Mouse (Mus musculus) CD4-positive, CD25-positive, alpha-beta regulatory T cell, adult 2 months (primary cell): ENCODE measurements around the gene AC141477.1.
A peak's percentile ranks its signal among the peaks of the same experiment; 100 is the strongest.

Source experiments
- DNase-seq: peaks from one replicate; pipeline ENCODE4 v3.0.0-alpha.2; 2012; ENCODE audit warnings: low read depth, low spot score

The AC141477.1 gene

GRCm38 (mm10) chr10:76440281-76440680 is at the start of gene AC141477.1:
TSS of gene AC141477.1 (minus strand) at chr10:76440444.
- peak; percentile 11 for DNase-seq

DNA sequence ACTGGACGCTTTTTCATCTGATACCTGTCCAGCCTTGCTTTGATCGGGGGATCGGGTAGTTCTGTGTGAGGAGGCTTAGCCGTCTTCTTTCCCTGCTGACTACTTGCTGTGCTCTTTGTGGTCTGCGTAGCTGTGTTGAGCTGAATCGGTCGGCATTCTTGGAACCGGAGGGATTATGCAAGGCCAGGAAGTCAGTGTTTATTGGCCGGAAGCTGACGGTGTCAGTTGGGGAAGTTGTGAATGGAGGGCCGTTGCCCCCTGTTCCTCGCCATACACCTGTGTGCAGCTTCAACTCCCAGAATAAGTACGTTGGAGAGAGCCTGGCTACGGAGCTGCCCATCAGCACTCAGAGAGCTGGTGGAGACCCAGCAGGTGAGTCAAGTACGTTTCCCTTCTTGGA is 49.0 kb upstream of the AC141477.1 start:
- DNase-seq = no peak

GRCm38 (mm10) chr10:76488265-76488664 is 48.0 kb upstream of the AC141477.1 start:
- DNase-seq = no peak

- DNase-seq = no peak
Measured at GRCm38 (mm10) chr10:76486302-76486701, 46.1 kb upstream of the AC141477.1 start.

DNA sequence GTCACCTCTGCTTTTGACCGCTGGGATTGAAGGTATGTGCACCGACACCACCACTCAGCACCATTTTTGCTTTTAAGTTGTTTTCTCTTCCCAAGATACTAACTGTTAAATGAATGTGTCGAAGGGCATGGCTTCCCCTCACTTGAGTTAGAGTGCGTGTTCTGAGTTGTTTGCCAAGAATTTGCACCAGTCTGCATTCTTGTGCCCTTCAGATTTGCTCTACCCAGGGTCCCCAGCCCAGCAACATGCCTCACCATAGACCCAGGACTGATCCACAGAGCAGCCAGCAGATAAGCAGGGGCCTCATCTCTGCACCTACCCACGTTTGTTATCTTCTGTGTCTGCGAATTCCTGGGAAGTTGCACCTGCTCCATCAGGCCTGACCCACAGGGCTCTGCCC is 41.2 kb upstream of the AC141477.1 start:
- no peak for DNase-seq

DNA sequence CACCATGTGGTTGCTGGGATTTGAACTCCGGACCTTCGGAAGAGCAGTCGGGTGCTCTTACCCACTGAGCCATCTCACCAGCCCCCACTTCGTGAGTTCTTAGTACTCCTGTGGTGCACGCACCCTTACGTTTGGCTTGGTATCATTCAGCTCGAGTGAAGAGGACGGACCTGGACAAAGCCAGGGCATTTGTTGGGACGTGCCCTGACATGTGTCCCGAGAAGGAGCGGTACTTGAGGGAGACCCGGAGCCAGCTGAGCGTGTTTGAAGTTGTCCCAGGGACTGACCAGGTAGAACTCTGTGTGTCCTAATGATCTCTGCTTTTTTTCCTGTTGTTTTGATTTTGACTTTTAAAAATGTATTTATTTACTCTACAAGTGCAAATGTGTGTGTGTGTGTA is 40.6 kb upstream of the AC141477.1 start:
- no peak for DNase-seq

DNA sequence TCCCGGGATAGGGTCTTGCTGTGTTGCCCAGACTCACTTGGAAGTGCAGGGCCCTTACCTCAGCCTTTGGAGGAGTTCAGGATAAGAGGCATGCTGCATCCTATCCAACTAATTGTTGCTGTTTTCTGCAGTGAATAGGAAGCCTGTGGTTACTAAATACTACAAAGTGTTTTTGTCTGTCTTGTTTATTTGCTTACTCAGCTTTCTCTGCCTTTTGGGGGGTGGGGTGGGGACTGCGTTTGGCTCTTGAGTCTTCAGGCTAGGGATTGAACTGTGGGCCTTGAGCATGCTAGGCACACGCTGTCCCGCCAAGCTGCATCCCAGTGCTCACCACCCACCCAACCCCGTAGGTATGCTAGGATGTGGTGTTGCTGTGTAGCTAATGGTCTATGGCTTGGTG is 33.5 kb upstream of the AC141477.1 start:
- DNase-seq = no peak

DNA sequence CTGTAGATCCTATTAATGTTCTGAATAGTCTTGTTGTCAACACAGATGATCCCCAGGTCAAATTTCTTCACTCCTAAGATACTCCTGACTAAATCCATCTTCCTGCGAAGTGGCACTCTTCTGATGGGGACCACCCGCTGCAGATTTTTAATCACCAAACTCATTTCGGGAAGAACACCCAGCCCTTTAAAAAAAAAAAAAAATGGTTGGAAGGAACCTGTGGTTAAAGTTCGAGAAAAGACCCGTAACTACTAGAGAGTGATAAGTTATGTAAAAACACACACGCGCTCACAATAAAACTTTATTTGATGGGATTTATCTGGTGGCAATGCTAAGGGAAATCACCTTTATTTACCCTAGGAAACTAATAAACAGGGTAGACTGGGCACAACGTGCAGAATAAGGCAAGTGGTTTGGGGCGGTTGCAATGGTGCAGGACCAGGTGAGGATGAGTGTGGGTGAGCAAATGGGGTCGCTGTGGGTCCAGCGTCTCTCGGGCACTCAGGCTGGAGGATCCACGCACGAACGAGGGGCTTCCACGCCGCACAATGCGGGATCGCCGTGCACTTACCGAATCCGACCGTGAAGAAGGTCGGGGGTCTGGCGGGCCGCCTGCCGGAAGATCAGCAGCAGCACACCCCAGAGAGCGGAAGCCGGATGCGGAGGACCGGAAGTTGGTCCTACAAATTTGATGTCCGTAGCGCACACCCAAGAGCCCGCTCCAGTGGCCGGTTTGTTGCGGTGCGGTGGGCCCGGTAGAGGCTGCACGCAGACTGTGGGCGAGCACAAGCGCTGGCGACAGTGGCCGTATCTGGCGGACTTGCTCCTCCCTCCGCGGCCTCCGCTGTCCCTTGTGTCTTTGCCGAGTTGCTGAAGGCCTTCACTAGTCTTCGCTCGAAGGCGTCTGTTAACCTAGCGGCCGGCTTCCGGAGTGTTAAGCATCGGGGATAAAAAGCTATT is 28.2 kb upstream of the AC141477.1 start, which contains the start of the genes Mcm3ap and Ybey:
Gene Mcm3ap (plus strand): TSS at position 725 of the 960 bp plus-strand sequence.
Gene Ybey (minus strand): TSS at position 912 of the 960 bp plus-strand sequence.
- peak; percentile 90 for DNase-seq

GRCm38 (mm10) chr10:76462721-76463120 is 22.5 kb upstream of the AC141477.1 start:
- no peak for DNase-seq

DNA sequence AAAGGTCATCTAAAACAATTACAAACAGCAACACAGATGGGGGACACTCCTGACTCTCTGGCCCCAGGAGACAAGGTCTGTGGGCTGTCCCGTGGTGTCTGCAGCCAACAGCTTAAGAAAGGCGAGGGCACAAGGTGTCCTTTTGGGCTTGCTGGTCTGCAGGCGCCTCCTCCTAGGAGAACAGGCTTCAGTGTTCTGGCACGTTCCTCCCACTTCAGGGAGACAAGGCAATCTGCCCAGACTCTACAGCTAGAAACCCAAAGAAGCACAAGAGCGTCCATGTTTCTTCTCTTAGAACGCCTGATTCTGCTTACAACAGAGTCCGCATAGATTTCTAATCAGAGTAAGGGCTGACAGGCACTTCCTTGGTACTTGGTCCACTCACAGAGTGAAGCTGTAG is 22.1 kb upstream of the AC141477.1 start:
- DNase-seq = no peak

DNA sequence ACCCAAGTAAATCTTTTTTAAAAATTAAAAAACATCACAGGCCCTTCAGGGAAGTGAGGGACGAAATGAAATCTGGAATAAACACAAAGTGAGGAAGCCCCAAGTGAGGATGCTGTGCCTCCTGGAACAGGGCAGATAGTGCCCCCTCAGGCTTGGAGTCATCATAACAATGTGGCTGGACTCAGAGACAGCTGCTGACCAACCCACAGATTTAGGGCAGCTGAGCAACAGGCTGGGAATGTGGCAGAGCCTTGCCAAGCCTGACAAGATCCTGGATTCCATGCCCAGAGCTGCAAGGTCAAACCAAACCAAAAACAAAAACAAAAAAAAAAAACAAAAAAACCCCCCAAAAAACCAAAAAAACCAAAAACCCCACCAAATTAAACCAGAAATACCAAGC is 21.0 kb upstream of the AC141477.1 start:
- DNase-seq = no peak

DNA sequence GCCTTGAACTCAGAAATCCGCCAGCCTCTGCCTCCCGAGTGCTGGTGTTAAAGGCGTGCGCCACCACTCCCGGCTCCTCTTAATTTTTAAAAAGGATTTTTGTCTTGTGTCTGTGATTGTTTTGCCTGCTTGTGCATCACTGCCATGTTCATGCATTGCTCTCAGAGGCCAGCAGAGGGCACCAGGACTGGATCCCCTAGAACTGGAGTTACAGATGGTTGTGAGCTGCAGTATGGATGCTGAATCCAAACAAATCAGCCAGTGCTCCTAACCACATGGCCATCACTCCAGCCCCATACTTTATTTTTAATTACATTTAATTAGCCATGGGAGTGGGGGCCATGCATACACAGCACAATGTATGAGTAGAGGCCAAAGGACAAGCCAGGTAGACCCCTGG is 15.0 kb upstream of the AC141477.1 start:
- peak; percentile 69 for DNase-seq

GRCm38 (mm10) chr10:76448851-76449250 is 8.6 kb upstream of the AC141477.1 start, which contains the start of gene 2610028H24Rik:
TSS of gene 2610028H24Rik (plus strand) at chr10:76449081.
- DNase-seq = no peak

- DNase-seq = no peak
Measured at GRCm38 (mm10) chr10:76447406-76448229, 7.4 kb upstream of the AC141477.1 start.

- DNase-seq = no peak
Measured at GRCm38 (mm10) chr10:76445996-76446681, 5.9 kb upstream of the AC141477.1 start.

- peak; percentile 98 for DNase-seq
Measured at GRCm38 (mm10) chr10:76442178-76443088, 2.2 kb upstream of the AC141477.1 start, which contains the start of gene Pcnt. TSS of gene Pcnt (minus strand) at chr10:76442786.

- DNase-seq = no peak
Measured at GRCm38 (mm10) chr10:76439107-76439890, 945 bp downstream of the AC141477.1 start.

GRCm38 (mm10) chr10:76433925-76434324 is 6.3 kb downstream of the AC141477.1 start:
- DNase-seq = no peak

DNA sequence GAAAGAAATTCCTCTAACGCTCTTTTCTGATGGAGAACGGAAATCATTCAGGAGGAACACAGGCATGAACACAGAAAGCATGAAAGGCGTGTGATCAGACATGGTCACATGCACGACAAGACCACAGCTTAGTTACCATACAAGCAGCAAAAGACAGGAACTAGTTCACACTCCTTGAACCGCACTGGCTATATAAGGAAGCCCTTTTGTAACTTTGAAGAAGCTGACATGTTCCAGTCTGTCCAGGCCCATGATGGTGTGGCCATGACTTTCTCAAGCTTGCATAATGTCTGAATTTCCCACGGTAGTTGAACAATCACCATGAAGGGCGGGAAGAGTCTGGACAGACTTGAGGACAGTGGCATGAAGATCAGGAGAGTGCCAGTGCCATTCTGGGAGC is 14.6 kb downstream of the AC141477.1 start:
- DNase-seq = no peak

- DNase-seq = no peak
Measured at GRCm38 (mm10) chr10:76416811-76417210, 23.4 kb downstream of the AC141477.1 start.
